Mouse (Mus musculus): ENCODE results near the gene Fam43b.

DNA sequence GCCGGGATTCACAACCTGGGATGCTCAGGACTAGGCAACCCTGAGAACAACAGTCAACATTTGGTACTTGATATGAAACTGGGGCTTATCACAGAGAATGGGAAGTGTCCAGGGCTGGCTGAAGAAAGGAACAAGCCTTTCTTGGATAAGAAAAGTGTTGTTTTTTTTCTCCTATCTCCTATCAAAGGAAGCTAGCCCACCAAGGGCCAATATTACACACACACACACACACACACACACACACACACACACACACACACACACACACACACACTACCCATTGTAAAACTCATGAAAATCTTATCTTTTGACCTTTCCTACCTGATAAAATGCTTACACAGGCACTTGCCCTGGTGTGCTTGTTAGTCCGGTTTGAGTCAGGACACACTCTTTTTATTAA, 40.8 kb downstream of the Fam43b start:
- no peak for TF ChIP-seq CTCF (IDR thresholded peaks at IDR 0.05; ENCODE audit: low read depth, low read length)
- no peak for TF ChIP-seq POLR2A (IDR thresholded peaks at IDR 0.05; ENCODE audit: insufficient read depth, low read length)
- no peak for TF ChIP-seq EP300 (IDR thresholded peaks at IDR 0.05; ENCODE audit: insufficient read depth, low read depth, low read length)

Data from ES-Bruce4 (cell line).